Comparison of ENCODE assay signal across 8 mouse cellular contexts in genomic region chr8:128357540-128358405, GRCm38 (mm10). TPM values are rescaled to one million over a fixed set of nuclear protein-coding genes. Genes with fewer than 3 reads are reported as not detected.
DNase-seq lines count a peak whose midpoint lies in the region; ATAC-seq lines count a peak whose summit lies in the region.

No protein-coding gene starts in this region.

- H3K27me3 ChIP-seq in megakaryocyte, embryonic 14.5 days (replicated peaks), result peaks cover 75% of the 10 kb centered on the region

- H3K9me3 ChIP-seq in megakaryocyte, embryonic 14.5 days, result no peaks in the 10 kb centered on the region

- no peaks in the 10 kb centered on the region for H3K36me3 ChIP-seq in megakaryocyte, embryonic 14.5 days (replicated peaks; ENCODE audit: low read length)

- peak overlapping the region; percentile 91 for H3K4me3 ChIP-seq in megakaryocyte, embryonic 14.5 days (replicated peaks)

- ATAC-seq in activated CD4-positive, CD25-positive, alpha-beta regulatory T cell, adult 4 months, result peak; percentile 40

- intact Hi-C loops in left cerebral cortex, postnatal 10 days (cut with DNase I), result loop anchor here (5.0 to 10.0 kb wide), 2 partner anchors 285 to 1023 kb away; no protein-coding TSS in a partner anchor

- H3K4me1 ChIP-seq in megakaryocyte, embryonic 14.5 days, result peaks cover 50% of the 10 kb centered on the region

- peak; percentile 38 to 46 for DNase-seq in cerebellum, postnatal 36 days
- DNase-seq in gastrocnemius, adult 8-10 months (ENCODE audit: low spot score in 2 of 2), result peak; percentile 45 to 54
- DNase-seq in induced T-regulatory cell, adult 2 months (ENCODE audit: low read depth), result peak; percentile 75
- peak; percentile 72 to 78 for DNase-seq in left cerebral cortex, postnatal 10 days (ENCODE audit: extremely low spot score in 1 of 2, low spot score in 2 of 2)
- peak; percentile 58 for DNase-seq in right cerebral cortex, postnatal 14 days
- DNase-seq in c-Kit-positive CD71-positive TER-119-positive erythroid progenitor cells, embryonic 14.5 days (ENCODE audit: low spot score), result no peak

RNA-seq across cellular contexts. Expression of gene Nrp1, which starts 0.6 kb away (rescaled TPM):
- polyA plus RNA-seq in activated CD4-positive, CD25-positive, alpha-beta regulatory T cell, adult 4 months (2017; shearing (Covaris generic)), result 100 to 1,000 TPM; 209 to 238 TPM
- 10 to 100 TPM; 15.6 to 29.7 (median 19.0) TPM for total RNA-seq in gastrocnemius, adult 8-10 months (2022)
- 10 to 100 TPM; 33.7 to 35.3 TPM for total RNA-seq in left cerebral cortex, postnatal 10 days (2021)
- polyA plus RNA-seq in megakaryocyte, embryonic 14.5 days (2012; ENCODE audit: insufficient read depth, low replicate concordance), result 1.00 and 1.1 TPM in 2 replicates
